Mouse (Mus musculus): ENCODE measurements at regions not wholly inside any gene's neighbourhood (a gene's known extent, or its start where the extent isn't known, plus 50 kb on each side); places are given as distances from the start of the nearest gene placed in this dataset.

GRCm38 (mm10) chr11:14350444-14351135 is 248.5 kb upstream of the Pom121l12 start:
- no peak for DNase-seq

GRCm38 (mm10) chr11:14378512-14378911 is 220.6 kb upstream of the Pom121l12 start:
- DNase-seq = no peak

- DNase-seq = no peak
These were observed 219.1 kb upstream of the Pom121l12 start for GRCm38 (mm10) chr11:14379763-14380571.

GRCm38 (mm10) chr11:14380572-14380958 is 218.5 kb upstream of the Pom121l12 start:
- DNase-seq = no peak

- no peak for DNase-seq
These were observed 212.0 kb upstream of the Pom121l12 start for GRCm38 (mm10) chr11:14387055-14387584.

- DNase-seq = peak in 1 of 2 experiments; percentile 7
These were observed 211.4 kb upstream of the Pom121l12 start for GRCm38 (mm10) chr11:14387720-14388119.
